Mouse (Mus musculus) mature B cell (primary cell): ENCODE measurements around the gene Fiz1.
"Not testable (repeated sequence)": the region's sequence is repeated elsewhere in the genome, so short reads cannot be mapped to it uniquely, and the experiment has no call there.

Experiments
- in situ Hi-C: fragments of 300-500 bp; cut with MboI; formaldehyde crosslinking; loops from 2 replicates; pipeline ENCODE4 v1.14.3; 2019

Gene Fiz1

GRCm38 (mm10) chr7:5038109-5038732 is 23.7 kb upstream of the Fiz1 start, which contains the start of gene Zfp784:
Gene Zfp784, minus strand, starts transcription at chr7:5038446.
- in situ Hi-C loops = no loop called here

GRCm38 (mm10) chr7:5037467-5037866 is 23.0 kb upstream of the Fiz1 start:
- in situ Hi-C loops = no loop called here

GRCm38 (mm10) chr7:5037026-5037425 is 22.5 kb upstream of the Fiz1 start:
- in situ Hi-C loops = no loop called here

- in situ Hi-C loops = no loop called here
Observed at GRCm38 (mm10) chr7:5036136-5036535, 21.6 kb upstream of the Fiz1 start.

GRCm38 (mm10) chr7:5035628-5036027 is 21.1 kb upstream of the Fiz1 start:
- in situ Hi-C loops = no loop called here

- in situ Hi-C loops = no loop called here
Observed at GRCm38 (mm10) chr7:5033818-5034217, 19.3 kb upstream of the Fiz1 start, which contains the start of gene 4632433K11Rik. Gene 4632433K11Rik, plus strand, starts transcription at chr7:5034118.

GRCm38 (mm10) chr7:5031496-5031895 is 17.0 kb upstream of the Fiz1 start:
- in situ Hi-C loops = no loop called here

- in situ Hi-C loops = no loop called here
Observed at GRCm38 (mm10) chr7:5030554-5031275, 16.2 kb upstream of the Fiz1 start.

GRCm38 (mm10) chr7:5029946-5030345 is 15.4 kb upstream of the Fiz1 start:
- in situ Hi-C loops = no loop called here

- in situ Hi-C loops = no loop called here
Observed at GRCm38 (mm10) chr7:5029543-5029942, 15.0 kb upstream of the Fiz1 start.

GRCm38 (mm10) chr7:5021197-5021596 is 6.7 kb upstream of the Fiz1 start:
- in situ Hi-C loops = no loop called here

- in situ Hi-C loops = no loop called here
Observed at GRCm38 (mm10) chr7:5020685-5021084, 6.2 kb upstream of the Fiz1 start.

GRCm38 (mm10) chr7:5020000-5020681 is 5.6 kb upstream of the Fiz1 start, which contains the start of the genes Zfp865 and Ccdc106:
Gene Zfp865, plus strand, starts transcription at chr7:5020376.
Gene Ccdc106, plus strand, starts transcription at chr7:5020553.
- in situ Hi-C loops = no loop called here

- in situ Hi-C loops = not testable (repeated sequence)
Observed at GRCm38 (mm10) chr7:5019576-5019975, 5.1 kb upstream of the Fiz1 start.

GRCm38 (mm10) chr7:5017931-5018330 is 3.4 kb upstream of the Fiz1 start:
- in situ Hi-C loops = no loop called here

GRCm38 (mm10) chr7:5017352-5017751 is 2.9 kb upstream of the Fiz1 start:
- in situ Hi-C loops = no loop called here

GRCm38 (mm10) chr7:5016920-5017319 is 2.4 kb upstream of the Fiz1 start:
- in situ Hi-C loops = no loop called here

GRCm38 (mm10) chr7:5016057-5016456 is 1.6 kb upstream of the Fiz1 start:
- in situ Hi-C loops = no loop called here

- in situ Hi-C loops = no loop called here
Observed at GRCm38 (mm10) chr7:5015118-5016001, 863 bp upstream of the Fiz1 start, which contains the start of gene Gm44973. Gene Gm44973, plus strand, starts transcription at chr7:5015496.

GRCm38 (mm10) chr7:5012681-5013513 is 1.6 kb downstream of the Fiz1 start:
- in situ Hi-C loops = loop anchor here (5.0 kb wide), 1 partner anchor 34 kb away; no protein-coding TSS in a partner anchor

GRCm38 (mm10) chr7:5008229-5008628 is 6.3 kb downstream of the Fiz1 start:
- in situ Hi-C loops = no loop called here
